Mouse (Mus musculus) ovary, adult 18-20 months (tissue): ENCODE results near the gene Rcn2.

Source experiments
- DNase-seq: peaks from one replicate; pipeline ENCODE4 v3.0.0; 2022; ENCODE audit warnings: low spot score, mixed read lengths

The Rcn2 gene

GRCm38 (mm10) chr9:56097584-56098298 is 56.1 kb downstream of the Rcn2 start:
- DNase-seq: no peak

DNA sequence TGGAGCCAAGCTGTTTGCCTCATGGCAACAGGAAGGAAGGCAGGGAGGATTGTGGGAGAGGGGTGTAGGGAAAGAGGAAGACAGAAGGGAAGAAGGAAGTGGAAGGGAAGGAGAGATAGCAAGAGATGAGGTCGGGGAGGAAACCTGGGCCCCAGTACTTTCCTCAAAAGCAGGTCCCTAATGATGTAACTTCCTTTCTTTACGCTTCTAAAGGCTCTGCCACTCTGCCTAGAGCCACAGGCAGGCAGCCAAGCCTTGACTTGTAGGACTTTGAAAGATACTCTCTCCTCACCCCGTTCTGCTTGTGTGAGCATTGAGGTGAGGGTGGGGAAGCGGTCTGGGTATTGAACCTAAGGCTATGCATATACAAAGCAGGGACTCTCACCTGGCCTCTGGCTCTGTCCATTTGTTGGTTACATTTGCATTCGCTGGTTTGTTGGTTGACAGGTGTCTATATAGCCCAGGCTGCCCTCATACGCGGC is 58.4 kb downstream of the Rcn2 start:
- no peak for DNase-seq

DNA sequence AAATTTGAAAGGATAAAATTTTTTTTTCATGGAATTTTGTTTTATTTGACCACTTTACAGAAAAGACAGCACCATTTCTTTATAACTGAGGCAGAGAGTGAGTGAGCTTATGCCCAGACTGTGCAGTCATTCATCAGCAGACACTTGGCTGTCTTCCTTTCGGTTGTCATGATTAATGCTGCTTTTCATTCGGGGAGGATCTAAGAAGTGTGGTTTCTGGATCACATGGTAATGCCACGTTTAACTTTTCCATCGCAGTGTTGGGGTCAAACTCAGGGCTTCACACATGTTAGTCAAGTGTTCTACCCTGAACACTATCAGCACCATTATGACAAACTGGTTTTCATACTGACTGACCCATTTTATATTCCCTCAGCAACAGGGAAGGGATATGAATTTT is 59.4 kb downstream of the Rcn2 start:
- no peak for DNase-seq

DNA sequence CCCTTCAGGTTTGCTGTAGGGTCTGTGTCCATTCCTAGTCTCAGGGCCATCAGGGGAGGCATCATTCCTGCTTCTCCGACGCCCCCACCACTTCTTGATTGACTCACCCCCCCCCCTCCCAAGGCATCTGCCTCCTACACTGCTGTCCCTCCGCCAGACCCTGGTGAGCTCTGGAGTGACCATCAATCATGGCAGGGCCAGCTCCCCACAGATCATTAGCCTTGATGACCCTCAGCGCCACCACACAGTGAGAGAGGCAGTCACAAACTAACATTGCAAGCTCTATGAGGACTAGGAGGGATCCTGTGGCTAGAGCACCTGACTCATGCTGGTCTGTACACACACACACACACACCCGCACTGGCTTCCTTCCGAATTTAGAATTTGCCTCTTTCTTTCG is 63.3 kb downstream of the Rcn2 start:
- DNase-seq: no peak

GRCm38 (mm10) chr9:56106274-56107072 is 64.8 kb downstream of the Rcn2 start:
- no peak for DNase-seq

GRCm38 (mm10) chr9:56107527-56107926 is 65.9 kb downstream of the Rcn2 start:
- DNase-seq: no peak

GRCm38 (mm10) chr9:56108174-56108573 is 66.5 kb downstream of the Rcn2 start:
- no peak for DNase-seq
